Mouse (Mus musculus): Measurements from ENCODE around the gene Slc44a4. TPM values are rescaled to one million over a fixed set of nuclear protein-coding genes. Genes with fewer than 3 reads are reported as not detected.
"Not testable (repeated sequence)": the region's sequence is repeated elsewhere in the genome, so short reads cannot be mapped to it uniquely, and the experiment has no call there.

Slc44a4 gene
- polyA plus RNA-seq, 1 experiment from 2014 or later = 0.11 TPM

DNA sequence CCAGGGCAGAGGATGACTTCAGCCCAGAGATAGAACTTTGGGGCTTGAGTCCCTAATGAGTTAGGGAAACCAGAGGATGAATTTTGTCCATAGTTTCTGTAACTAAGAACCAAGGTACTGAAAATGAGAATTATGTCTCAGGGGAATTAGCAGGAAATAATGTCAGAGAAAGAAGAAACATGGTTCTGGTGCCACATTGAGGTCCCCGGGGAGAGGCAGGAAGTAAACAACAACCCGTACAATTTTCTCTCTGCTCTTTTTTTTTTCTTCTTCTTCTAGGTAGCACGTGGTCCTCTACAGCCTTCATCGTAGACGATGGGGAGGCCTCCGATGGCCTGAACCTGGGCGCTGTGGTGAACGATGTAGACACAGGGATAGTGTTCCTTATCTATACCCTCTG lies 18.0 kb downstream of the Slc44a4 start:
- H3K27ac ChIP-seq = peak overlapping the region; percentile 84; the same call in 1 of the 2 replicates
- peak overlapping the region; percentile 78 for H3K4me3 ChIP-seq
- no peaks in the 10 kb centered on the region for H3K9me3 ChIP-seq
- peaks cover 38% of the 10 kb centered on the region for H3K4me1 ChIP-seq
- WGBS = 91% methylated on average over 8 of the region's 8 CpGs
- H3K27me3 ChIP-seq (ENCODE audit: poor library complexity, severe bottlenecking) = peaks cover 12% of the 10 kb centered on the region
- DNase-seq (ENCODE audit: extremely low spot score, low spot score) = no peak
- H3K36me3 ChIP-seq (replicated peaks) = peaks cover 21% of the 10 kb centered on the region

DNA sequence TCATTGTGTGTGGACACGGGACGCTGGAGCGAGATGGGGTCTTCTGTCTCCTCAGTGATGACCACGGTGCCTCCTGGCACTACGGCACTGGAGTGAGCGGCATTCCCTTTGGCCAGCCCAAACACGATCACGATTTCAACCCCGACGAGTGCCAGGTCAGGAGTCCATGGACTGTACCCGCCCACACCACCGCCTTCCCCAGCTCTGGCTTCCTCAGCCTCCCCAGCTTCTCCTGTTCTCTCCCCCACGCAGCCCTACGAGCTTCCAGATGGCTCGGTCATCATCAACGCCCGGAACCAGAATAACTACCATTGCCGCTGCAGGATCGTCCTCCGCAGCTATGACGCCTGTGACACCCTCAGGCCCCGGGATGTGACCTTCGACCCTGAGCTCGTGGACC lies 19.8 kb downstream of the Slc44a4 start:
- peaks cover 21% of the 10 kb centered on the region for H3K36me3 ChIP-seq (replicated peaks)
- peaks cover 12% of the 10 kb centered on the region for H3K27me3 ChIP-seq (ENCODE audit: poor library complexity, severe bottlenecking)
- peak overlapping the region; percentile 18 for H3K4me3 ChIP-seq
- H3K9me3 ChIP-seq = no peaks in the 10 kb centered on the region
- H3K27ac ChIP-seq = peak overlapping the region; percentile 30; the same call in 1 of the 2 replicates
- DNase-seq (ENCODE audit: extremely low spot score, low spot score) = no peak
- 68% methylated on average over 24 of the region's 24 CpGs for WGBS
- H3K4me1 ChIP-seq = peaks cover 38% of the 10 kb centered on the region

DNA sequence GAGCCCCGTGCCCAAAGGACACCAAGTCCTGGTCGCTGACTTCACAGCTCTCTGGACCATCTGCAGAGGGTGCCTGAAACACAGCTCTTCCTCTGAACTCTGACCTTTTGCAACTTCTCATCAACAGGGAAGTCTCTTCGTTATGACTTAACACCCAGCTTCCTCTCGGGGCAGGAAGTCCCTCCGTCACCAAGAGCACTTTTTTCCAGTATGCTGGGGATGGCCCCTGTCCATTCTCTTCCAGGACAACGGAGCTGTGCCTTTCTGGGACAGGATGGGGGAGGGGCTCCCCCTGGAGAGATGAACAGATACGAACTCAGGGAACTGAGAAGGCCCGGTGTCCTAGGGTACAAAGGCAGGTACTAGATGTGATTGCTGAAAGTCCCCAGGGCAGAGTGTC lies 20.6 kb downstream of the Slc44a4 start:
- Histone ChIP-seq H3K27me3 (ENCODE audit: poor library complexity, severe bottlenecking) (peaks cover 12% of the 10 kb centered on the region), H3K4me1 (peaks cover 38% of the 10 kb centered on the region), H3K27ac (no peak overlapping the region), H3K4me3 (no peak overlapping the region), H3K9me3 (no peaks in the 10 kb centered on the region), H3K36me3 (replicated peaks) (peaks cover 21% of the 10 kb centered on the region)
- no peak for DNase-seq (ENCODE audit: extremely low spot score, low spot score)
- 54% methylated on average over 8 of the region's 8 CpGs for WGBS

DNA sequence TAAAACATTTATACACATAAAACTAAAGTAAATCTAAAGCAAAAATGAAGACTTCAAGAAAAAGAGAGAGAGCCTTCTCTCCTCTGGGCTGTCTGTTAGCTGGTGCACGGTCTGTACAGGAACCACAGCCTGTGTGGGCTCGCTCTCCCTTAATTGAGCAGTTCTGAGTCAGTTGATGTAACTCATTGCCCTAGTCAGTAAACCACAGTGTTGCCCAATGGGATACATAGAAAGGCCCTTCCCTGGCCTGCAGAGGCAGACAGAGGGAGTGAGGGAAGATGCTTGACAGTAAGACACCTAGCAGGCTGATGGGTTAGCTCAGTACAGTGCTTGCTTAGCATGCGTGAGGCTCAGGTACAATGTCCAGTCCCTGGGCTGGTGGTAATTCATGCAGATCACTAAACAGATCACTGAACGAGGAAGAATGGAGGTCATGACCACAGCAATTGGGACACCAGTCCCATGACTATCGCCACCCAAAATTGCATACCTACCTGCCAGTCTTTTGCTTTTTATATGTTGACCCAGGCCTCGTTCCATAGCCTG lies 23.8 kb downstream of the Slc44a4 start:
- Histone ChIP-seq H3K27me3 (ENCODE audit: poor library complexity, severe bottlenecking) (no peaks in the 10 kb centered on the region; the same call in 1 of the 2 replicates), H3K9me3 (no peaks in the 10 kb centered on the region)
- 91% methylated on average over 6 of the region's 6 CpGs for WGBS

DNA sequence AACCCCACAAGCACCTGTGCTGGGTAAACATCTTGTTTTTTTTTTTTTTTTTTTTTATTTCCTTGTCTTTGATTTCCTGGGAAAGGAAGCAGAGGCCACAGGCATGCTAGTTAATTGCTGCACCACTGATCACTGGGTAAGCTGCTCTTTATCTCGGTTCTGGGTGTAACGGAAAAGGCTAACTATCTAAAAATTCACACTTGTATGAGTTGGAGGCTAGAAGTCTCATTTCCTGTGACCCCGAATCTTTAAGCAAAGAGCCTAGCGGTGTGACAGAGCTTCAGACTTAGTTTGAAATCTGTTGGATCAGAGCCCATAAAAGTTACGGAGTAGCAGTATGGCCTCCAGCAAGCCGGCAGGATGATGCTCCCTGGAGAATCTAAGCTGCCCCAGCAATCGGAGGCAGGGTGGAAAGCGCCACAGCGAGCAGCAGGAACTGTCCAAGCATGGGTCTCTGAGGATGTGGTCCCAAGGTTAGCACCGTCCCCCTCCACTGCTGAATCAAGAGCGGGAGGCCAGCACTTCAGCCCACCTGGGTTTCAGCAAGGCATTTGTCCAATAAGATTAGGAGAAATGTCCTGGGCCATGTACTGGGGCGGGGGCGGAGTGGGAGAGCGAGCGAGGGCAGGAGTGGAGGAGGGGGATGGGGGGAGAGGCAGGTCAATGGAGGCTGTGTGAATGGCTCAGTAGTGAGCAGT lies 27.2 kb downstream of the Slc44a4 start:
- DNase-seq (ENCODE audit: extremely low spot score, low spot score) = peak; percentile 70
- peak overlapping the region; percentile 84 for H3K27ac ChIP-seq
- no peaks in the 10 kb centered on the region for H3K27me3 ChIP-seq (ENCODE audit: poor library complexity, severe bottlenecking)
- no peaks in the 10 kb centered on the region; the same call in 1 of the 2 replicates for H3K9me3 ChIP-seq
- peaks cover 15% of the 10 kb centered on the region for H3K4me1 ChIP-seq
- 6% methylated on average over 15 of the region's 15 CpGs for WGBS
- H3K4me3 ChIP-seq = peak overlapping the region; percentile 46
- no peaks in the 10 kb centered on the region for H3K36me3 ChIP-seq (replicated peaks)

More for the DNA sequence above, 23.8 kb downstream of the Slc44a4 start:
- no peak for DNase-seq (ENCODE audit: extremely low spot score, low spot score)
- Histone ChIP-seq H3K36me3 (replicated peaks) (peaks cover 21% of the 10 kb centered on the region), H3K27ac (no peak overlapping the region), H3K4me1 (peaks cover 35% of the 10 kb centered on the region), H3K4me3 (no peak overlapping the region)

DNA sequence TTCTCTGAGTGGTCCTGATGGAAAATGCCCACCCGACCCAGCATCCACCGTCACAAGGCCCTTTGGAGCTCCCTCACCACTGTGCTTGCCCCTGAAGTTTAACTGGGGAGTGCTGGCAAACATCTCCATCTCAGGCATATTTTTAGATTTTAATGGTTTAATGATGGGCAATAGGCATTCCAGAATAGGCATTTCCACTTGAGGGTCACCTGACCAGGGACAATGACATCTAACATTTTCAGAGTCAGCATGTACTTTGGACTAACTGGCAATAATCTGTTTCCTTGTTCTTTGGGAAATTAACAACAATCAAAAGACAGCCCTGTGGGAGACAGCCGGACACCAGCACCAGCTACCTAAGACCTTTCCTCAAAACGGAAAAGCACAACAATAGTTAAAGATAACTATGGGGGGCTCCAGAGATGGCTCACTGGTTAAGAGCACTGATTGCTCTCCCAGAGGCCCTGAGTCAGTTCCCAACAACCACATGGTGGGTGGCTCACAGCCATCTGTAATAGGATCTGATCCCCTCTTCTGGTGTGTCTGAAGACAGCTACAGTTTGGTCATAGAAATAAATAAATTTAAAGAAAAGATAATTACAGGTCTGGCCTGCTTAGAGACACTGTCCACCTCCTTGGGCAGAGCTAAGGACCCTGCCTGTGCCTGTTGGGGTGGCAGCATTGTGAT lies 29.0 kb downstream of the Slc44a4 start:
- Histone ChIP-seq H3K4me3 (no peak overlapping the region), H3K27me3 (ENCODE audit: poor library complexity, severe bottlenecking) (no peaks in the 10 kb centered on the region), H3K9me3 (no peaks in the 10 kb centered on the region; the same call in 1 of the 2 replicates), H3K36me3 (replicated peaks) (no peaks in the 10 kb centered on the region), H3K4me1 (peaks cover 15% of the 10 kb centered on the region), H3K27ac (no peak overlapping the region)
- 87% methylated on average over 4 of the region's 4 CpGs for WGBS
- DNase-seq (ENCODE audit: extremely low spot score, low spot score) = no peak

DNA sequence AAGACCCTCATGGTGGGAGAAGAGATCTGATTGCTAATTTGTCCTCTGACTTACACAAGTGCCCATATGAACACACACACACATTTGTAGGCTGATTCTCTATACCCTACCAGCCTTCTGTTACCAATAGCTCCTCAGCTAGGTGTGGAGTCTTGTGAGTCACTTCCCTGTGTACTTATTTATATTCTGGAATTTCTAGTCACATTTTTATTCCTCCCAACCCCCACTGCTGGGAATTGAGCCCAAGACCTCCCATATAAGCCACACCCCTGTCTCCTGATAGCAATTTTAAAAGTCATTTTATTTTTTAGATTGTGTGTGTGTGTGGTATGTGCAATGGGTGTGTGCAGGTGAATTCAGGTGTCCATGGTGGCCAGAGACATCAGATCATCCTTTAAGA lies 30.1 kb downstream of the Slc44a4 start:
- Histone ChIP-seq H3K27me3 (ENCODE audit: poor library complexity, severe bottlenecking) (no peaks in the 10 kb centered on the region), H3K4me1 (peaks cover 15% of the 10 kb centered on the region), H3K9me3 (no peaks in the 10 kb centered on the region; the same call in 1 of the 2 replicates), H3K36me3 (replicated peaks) (peaks cover 1% of the 10 kb centered on the region), H3K4me3 (no peak overlapping the region), H3K27ac (no peak overlapping the region)
- no peak for DNase-seq (ENCODE audit: extremely low spot score, low spot score)

DNA sequence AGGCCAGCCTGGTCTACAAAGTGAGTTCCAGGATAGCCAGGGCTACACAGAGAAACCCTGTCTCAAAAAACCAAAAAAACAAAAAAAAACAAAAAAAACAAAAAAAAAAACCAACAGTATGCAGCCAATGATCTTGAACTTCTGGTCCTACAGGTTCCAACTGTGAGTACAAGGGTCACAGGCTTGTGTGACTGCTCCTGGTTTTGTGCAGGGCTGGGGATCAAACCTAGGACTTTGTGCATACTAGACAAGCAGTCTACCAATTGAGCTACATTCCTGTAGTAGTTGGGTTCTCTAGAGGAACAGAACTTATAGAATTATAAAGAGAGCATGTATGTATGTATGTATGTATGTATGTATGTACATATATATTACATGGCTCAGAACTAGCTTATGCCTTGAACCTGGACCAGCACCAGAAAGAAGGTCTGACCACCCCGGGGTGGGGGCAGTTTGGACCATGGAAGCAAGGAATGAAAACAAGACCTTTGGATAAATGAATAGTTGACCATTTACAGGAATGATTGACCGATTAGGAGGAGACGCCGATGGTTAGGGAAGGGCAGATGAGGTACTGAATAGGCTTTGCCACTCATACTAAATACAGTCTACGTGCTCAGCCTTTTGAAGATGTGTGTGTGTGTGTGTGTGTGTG lies 32.3 kb downstream of the Slc44a4 start:
- Histone ChIP-seq H3K27ac (no peak overlapping the region), H3K4me3 (no peak overlapping the region), H3K9me3 (no peaks in the 10 kb centered on the region; the same call in 1 of the 2 replicates), H3K36me3 (replicated peaks) (peaks cover 24% of the 10 kb centered on the region), H3K27me3 (ENCODE audit: poor library complexity, severe bottlenecking) (no peaks in the 10 kb centered on the region), H3K4me1 (peaks cover 16% of the 10 kb centered on the region)
- 89% methylated on average over 5 of the region's 5 CpGs for WGBS
- DNase-seq (ENCODE audit: extremely low spot score, low spot score) = no peak

DNA sequence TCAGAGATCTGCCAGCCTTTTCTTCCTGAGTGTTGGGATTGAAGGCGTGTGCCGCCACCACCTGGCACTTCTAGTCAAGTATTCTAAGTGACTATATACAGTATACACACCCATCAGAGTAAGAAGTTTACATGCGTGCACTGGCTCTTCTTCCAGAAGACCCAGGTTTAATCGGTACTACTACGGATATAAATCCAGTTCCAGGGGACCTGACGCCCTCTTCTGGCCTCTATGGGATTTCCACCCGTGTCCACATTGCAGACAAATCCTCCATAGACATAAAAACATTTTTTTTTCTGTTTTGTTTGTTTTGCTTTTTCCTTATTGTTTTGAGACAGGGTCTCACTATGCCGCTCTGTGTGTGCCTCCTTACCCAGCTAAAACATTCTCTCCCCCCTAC lies 33.3 kb downstream of the Slc44a4 start:
- Histone ChIP-seq H3K27me3 (ENCODE audit: poor library complexity, severe bottlenecking) (no peaks in the 10 kb centered on the region), H3K9me3 (no peaks in the 10 kb centered on the region; the same call in 1 of the 2 replicates), H3K36me3 (replicated peaks) (peaks cover 27% of the 10 kb centered on the region), H3K4me1 (peaks cover 11% of the 10 kb centered on the region), H3K27ac (no peak overlapping the region), H3K4me3 (no peak overlapping the region)
- WGBS = 35% methylated on average over 8 of the region's 8 CpGs
- no peak for DNase-seq (ENCODE audit: extremely low spot score, low spot score)

DNA sequence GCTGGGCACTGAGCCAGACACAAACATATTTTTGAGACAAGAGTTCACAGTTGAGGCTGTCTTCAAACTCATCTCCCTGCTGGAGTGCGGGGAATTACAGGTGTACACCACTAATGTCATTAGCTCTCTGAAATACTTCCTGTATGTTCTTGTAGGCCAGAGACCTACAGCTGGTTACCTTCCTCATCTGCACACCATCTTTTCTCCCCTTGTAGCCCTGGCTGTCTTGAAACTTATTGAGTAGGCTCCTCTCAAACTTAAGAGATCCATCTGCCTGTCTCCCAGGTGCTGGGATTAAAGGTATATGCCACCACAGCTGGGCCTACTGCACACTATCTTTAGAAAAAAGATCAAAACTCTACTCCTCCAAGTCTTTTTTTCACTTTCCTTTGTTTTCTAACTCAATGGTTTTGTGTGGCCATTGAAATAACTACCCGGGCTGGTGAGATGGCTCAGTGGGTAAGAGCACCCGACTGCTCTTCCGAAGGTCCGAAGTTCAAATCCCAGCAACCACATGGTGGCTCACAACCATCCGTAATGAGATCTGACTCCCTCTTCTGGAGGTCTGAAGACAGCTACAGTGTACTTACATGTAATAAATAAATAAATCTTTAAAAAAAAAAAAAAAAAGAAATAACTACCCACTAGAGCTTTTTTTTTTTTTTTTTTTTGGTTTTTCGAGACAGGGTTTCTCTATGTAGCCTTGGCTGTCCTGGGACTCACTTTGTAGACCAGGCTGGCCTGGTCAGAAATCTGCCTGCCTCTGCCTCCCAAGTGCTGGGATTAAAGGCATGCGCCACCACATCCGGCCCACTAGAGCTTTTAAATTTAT lies 34.7 kb downstream of the Slc44a4 start:
- H3K4me3 ChIP-seq = peak overlapping the region; percentile 98; the same call in 1 of the 2 replicates
- not testable (repeated sequence) for H3K27ac ChIP-seq; H3K9me3 ChIP-seq; H3K27me3 ChIP-seq (ENCODE audit: poor library complexity, severe bottlenecking)
- WGBS = 68% methylated on average over 9 of the region's 9 CpGs
- DNase-seq (ENCODE audit: extremely low spot score, low spot score) = peak; percentile 29
- peaks cover 11% of the 10 kb centered on the region for H3K4me1 ChIP-seq
- peaks cover 27% of the 10 kb centered on the region for H3K36me3 ChIP-seq (replicated peaks)

DNA sequence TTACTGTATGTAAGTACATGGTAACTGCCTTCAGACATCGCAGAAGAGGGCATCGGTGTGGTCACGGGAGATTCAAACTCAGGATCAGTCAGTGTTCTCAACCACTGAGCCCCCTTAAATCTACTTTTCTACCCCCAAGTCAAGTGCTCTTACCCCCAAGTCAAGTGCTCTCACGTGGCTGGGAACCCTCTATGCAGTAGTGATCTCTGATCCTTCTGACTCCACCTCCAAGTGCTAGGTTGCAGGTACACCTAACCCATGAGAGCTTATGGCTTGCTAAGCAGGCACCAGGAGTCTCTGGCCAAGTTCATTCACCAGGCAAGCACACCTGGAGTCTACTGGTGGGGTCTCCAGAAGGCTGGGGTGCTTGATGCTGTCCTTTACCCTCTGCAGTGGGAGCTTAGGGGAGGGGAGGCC lies 35.3 kb downstream of the Slc44a4 start:
- peaks cover 27% of the 10 kb centered on the region for H3K36me3 ChIP-seq (replicated peaks)
- peak overlapping the region; percentile 98 for H3K4me3 ChIP-seq
- H3K9me3 ChIP-seq = no peaks in the 10 kb centered on the region; the same call in 1 of the 2 replicates
- DNase-seq (ENCODE audit: extremely low spot score, low spot score) = peak; percentile 61
- H3K27me3 ChIP-seq (ENCODE audit: poor library complexity, severe bottlenecking) = 0 out of 2 replicates have a peak, but pooled peaks cover 1% of the 10 kb centered on the region
- 40% methylated on average over 4 of the region's 4 CpGs for WGBS
- H3K4me1 ChIP-seq = peaks cover 11% of the 10 kb centered on the region
- H3K27ac ChIP-seq = no peak overlapping the region

Data from forebrain, embryonic 10.5 days (tissue).